Mouse (Mus musculus) thymus, adult 2 months (tissue): ENCODE measurements around the gene Fh1. TPM values are rescaled to one million over a fixed set of nuclear protein-coding genes. Genes with fewer than 3 reads are reported as not detected.

Source experiments
- DNase-seq: peaks from one replicate; pipeline ENCODE4 v3.0.0; 2021
- H3K27ac ChIP-seq: fragments of 200-500 bp; 2 replicates; pipeline ENCODE4 v1.5.1; 2012; ENCODE audit warnings: low read length, control low read depth; ENCODE audit not compliant: control insufficient read depth, insufficient read depth
- H3K27me3 ChIP-seq: fragments of 200-500 bp; 2 replicates; pipeline ENCODE4 v1.6.1; 2012; ENCODE audit warnings: mild to moderate bottlenecking, low read length, moderate library complexity, mixed read lengths; ENCODE audit not compliant: control insufficient read depth, insufficient read depth
- H3K36me3 ChIP-seq: fragments of 200-500 bp; 2 replicates; pipeline ENCODE4 v1.6.1; 2012; ENCODE audit warnings: mild to moderate bottlenecking, low read length, moderate library complexity; ENCODE audit not compliant: control insufficient read depth, insufficient read depth
- H3K4me1 ChIP-seq: fragments of 200-500 bp; replicated peaks from 2 replicates; pipeline ENCODE4 v1.6.1; 2012; ENCODE audit warnings: low read length; ENCODE audit not compliant: control insufficient read depth, insufficient read depth
- H3K4me3 ChIP-seq: fragments of 200-500 bp; 2 replicates; pipeline ENCODE4 v1.5.1; 2012; ENCODE audit warnings: mild to moderate bottlenecking, low read length, control low read depth, moderate library complexity; ENCODE audit not compliant: control insufficient read depth, insufficient read depth
- CTCF ChIP-seq: fragments of 200-500 bp; IDR thresholded peaks from 2 replicates; pipeline ENCODE4 v1.5.1; 2012; ENCODE audit warnings: mild to moderate bottlenecking, control low read depth, low read length, moderate library complexity, borderline replicate concordance; ENCODE audit not compliant: control insufficient read depth, poor library complexity, insufficient read depth; ENCODE audit errors: extremely low read depth
- POLR2A ChIP-seq: fragments of 200-500 bp; IDR thresholded peaks from 2 replicates; pipeline ENCODE4 v1.6.1; 2012; ENCODE audit warnings: mild to moderate bottlenecking, low read length, control low read depth, moderate library complexity; ENCODE audit not compliant: control insufficient read depth, poor library complexity, insufficient read depth; ENCODE audit errors: extremely low read depth
- WGBS: fragments of 180-500 bp; shearing (Covaris S2); methylation state at CpG from one replicate; pipeline ENCODE4 v1.1.7; 2018; 5-methylcytosine and 5-hydroxymethylcytosine counted together
- polyA plus RNA-seq: library from polyadenylated mRNA; depleted of rRNA; stranded (reverse); fragments of >200 nt; gene quantifications from 2 replicates; pipeline ENCODE4 v1.2.3, GENCODE M21; 2012

Fh1 gene
- polyA plus RNA-seq, 1 experiment: 32.4 TPM

- WGBS: 13% methylated on average over 1 of the region's 1 CpGs
- peak; percentile 43 for DNase-seq
- Histone ChIP-seq H3K27ac (no peak overlapping the region; the same call in 1 of the 2 replicates), H3K36me3 (no peaks in the 10 kb centered on the region), H3K27me3 (no peaks in the 10 kb centered on the region), H3K4me3 (no peak overlapping the region), H3K4me1 (peaks cover 6% of the 10 kb centered on the region; the same call in 1 of the 2 replicates)
- TF ChIP-seq CTCF (no peak), POLR2A (no peak)
Observed at GRCm38 (mm10) chr1:175625990-175626692, 706 bp upstream of the Fh1 start.

- peaks cover 6% of the 10 kb centered on the region; the same call in 1 of the 2 replicates for H3K4me1 ChIP-seq
- TF ChIP-seq CTCF (no peak), POLR2A (no peak)
- DNase-seq: no peak
- H3K36me3 ChIP-seq: peaks cover under 1% of the 10 kb centered on the region; the same call in 1 of the 2 replicates
- no peak overlapping the region for H3K27ac ChIP-seq
- no peaks in the 10 kb centered on the region for H3K27me3 ChIP-seq
- 92% methylated on average over 6 of the region's 6 CpGs for WGBS
- H3K4me3 ChIP-seq: no peak overlapping the region
Observed at GRCm38 (mm10) chr1:175623656-175624055, 1.8 kb downstream of the Fh1 start.

GRCm38 (mm10) chr1:175619814-175620431 lies 5.5 kb downstream of the Fh1 start, which contains the start of gene Kmo:
TSS of gene Kmo (plus strand) at chr1:175620381.
- H3K4me3 ChIP-seq: no peak within 1 kb of the TSS
- 97% methylated on average over 13 of the region's 13 CpGs for WGBS
- no peaks in the 10 kb centered on the region for H3K27me3 ChIP-seq
- no peak within 1 kb of the TSS for H3K27ac ChIP-seq
- no peak for DNase-seq
- TF ChIP-seq CTCF (no peak), POLR2A (no peak)
- peaks cover 1% of the 10 kb centered on the region; the same call in 1 of the 2 replicates for H3K4me1 ChIP-seq
- peaks cover 31% of the 10 kb centered on the region for H3K36me3 ChIP-seq

- Histone ChIP-seq H3K4me1 (no peaks in the 10 kb centered on the region), H3K27ac (no peak overlapping the region), H3K36me3 (peaks cover 64% of the 10 kb centered on the region), H3K4me3 (no peak overlapping the region), H3K27me3 (no peaks in the 10 kb centered on the region)
- WGBS: 98% methylated on average over 9 of the region's 9 CpGs
- DNase-seq: no peak
- TF ChIP-seq CTCF (no peak), POLR2A (no peak)
Observed at GRCm38 (mm10) chr1:175614992-175615391, 10.4 kb downstream of the Fh1 start.

GRCm38 (mm10) chr1:175608708-175609107 lies 16.7 kb downstream of the Fh1 start:
- DNase-seq: no peak
- H3K4me3 ChIP-seq: no peak overlapping the region
- H3K4me1 ChIP-seq: no peaks in the 10 kb centered on the region
- H3K36me3 ChIP-seq: peaks cover 65% of the 10 kb centered on the region
- WGBS: 95% methylated on average over 3 of the region's 3 CpGs
- no peak for TF ChIP-seq CTCF
- TF ChIP-seq POLR2A: no peak
- no peak overlapping the region for H3K27ac ChIP-seq
- no peaks in the 10 kb centered on the region for H3K27me3 ChIP-seq

GRCm38 (mm10) chr1:175607838-175608585 lies 17.4 kb downstream of the Fh1 start:
- no peaks in the 10 kb centered on the region for H3K27me3 ChIP-seq
- H3K4me1 ChIP-seq: no peaks in the 10 kb centered on the region
- WGBS: 97% methylated on average over 18 of the region's 18 CpGs
- TF ChIP-seq POLR2A (no peak), CTCF (no peak)
- no peak for DNase-seq
- H3K27ac ChIP-seq: no peak overlapping the region
- H3K4me3 ChIP-seq: no peak overlapping the region
- peaks cover 71% of the 10 kb centered on the region for H3K36me3 ChIP-seq
